Mouse (Mus musculus) thymus, postnatal 4 days (tissue): ENCODE results near the gene P3h2.

Experiments
- DNase-seq: peaks from one replicate; pipeline ENCODE4 v3.0.0; 2021

P3h2 gene

DNA sequence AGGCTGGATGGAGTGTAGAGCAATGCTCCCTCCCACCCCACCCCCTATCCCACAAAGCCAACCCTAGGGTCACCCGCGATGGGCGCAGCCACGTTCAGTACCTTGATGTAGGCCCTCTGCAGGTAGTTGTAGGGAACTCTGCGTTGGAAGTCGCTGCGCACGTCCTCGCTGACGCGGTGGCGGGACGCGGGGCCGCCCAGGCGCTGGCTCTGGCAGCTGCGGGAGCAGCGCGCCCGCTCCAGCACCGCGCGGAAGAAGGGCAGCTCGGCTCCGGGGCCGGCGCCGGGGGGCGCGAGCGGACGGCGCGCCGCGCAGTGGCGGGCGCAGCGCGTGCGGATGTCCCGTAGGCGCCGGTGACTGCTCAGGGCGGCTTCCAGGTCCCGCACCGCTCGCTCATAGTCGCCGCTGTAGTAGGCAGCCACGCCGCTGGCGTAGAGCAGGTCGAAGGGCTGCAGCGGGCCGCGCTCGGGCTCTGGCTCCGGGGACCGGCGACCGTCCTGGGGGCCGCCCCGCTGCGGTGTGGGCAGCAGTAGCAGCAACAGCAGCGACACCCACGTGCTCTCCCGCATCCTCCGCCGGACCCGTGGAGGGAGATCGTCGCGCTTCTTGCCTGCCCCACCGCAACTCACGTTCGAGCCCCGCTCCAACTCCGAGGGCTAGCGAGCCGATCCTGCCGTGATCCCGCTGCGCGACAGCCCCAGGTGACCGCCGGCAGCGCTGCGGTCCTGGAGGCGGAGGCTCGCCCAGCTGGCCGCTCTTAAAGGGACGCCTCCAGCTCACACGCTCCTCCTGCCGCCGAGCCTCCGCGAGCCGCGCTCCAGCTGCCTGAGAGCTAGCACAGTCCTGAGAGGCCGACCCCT, at the start of gene P3h2:
P3h2 (minus strand) TSS at position 670 of the 860 bp plus-strand sequence.
- peak; percentile 21 for DNase-seq

DNA sequence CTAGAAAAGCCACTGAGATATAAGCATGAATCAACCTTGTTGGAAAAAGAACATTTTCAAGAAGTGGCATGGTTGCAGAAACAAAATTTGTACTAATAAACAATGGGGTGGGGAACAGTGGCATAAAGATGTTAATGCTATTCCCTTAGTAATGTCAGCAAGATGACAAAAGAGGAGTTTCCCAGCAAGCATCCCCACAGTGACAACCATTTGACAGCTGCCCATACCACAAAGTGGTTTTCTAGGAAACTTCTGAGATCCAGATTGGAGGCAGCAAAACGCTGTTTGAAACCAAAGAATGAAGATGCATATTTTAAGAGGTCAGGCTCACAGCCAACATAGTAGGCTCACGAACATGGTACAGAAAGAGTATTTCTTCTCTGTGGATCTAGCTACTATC, 46.7 kb upstream of the P3h2 start:
- no peak for DNase-seq

DNA sequence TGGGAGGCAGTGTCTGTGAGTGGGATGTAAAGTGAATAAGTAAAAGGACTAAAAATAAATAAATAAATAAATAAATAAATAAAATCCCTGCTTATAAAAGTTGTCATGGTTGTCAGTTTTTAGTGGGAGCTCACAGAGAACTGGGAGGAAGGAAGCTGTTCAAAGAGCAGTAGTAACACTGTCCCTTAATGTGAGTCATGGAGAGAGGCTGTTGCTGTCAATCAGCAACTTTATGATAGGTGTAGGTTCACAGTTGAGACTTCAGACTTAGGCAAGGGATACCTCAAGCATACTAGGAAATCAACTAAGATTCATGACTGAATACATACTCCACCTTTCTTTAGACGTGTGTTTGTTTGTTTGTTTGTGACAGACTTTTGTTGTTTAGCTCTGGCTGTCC, 45.4 kb upstream of the P3h2 start:
- DNase-seq: no peak

DNA sequence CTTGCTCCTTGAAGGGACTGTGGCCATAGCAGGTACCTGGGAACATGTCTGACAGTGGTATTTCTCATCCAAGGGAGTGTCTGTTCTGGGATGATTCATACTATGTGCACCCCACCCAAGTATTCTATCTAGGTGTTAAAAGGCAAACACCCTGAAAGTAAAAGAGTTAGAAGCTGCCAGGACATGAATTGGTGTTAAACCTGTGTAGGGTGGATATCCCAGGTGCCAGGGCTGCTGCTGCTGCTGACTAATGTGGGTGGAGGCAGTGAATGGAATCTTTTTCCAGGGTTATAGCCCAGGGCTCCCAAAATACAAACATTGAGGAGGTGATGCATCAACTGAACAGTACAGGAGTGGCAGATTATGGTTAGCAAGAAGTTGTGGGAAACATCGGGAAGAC, 41.3 kb upstream of the P3h2 start:
- DNase-seq: no peak

- no peak for DNase-seq
Measured at GRCm38 (mm10) chr16:26131126-26131525, 25.5 kb upstream of the P3h2 start.

GRCm38 (mm10) chr16:26106618-26107017, 1.0 kb upstream of the P3h2 start:
- DNase-seq: no peak

DNA sequence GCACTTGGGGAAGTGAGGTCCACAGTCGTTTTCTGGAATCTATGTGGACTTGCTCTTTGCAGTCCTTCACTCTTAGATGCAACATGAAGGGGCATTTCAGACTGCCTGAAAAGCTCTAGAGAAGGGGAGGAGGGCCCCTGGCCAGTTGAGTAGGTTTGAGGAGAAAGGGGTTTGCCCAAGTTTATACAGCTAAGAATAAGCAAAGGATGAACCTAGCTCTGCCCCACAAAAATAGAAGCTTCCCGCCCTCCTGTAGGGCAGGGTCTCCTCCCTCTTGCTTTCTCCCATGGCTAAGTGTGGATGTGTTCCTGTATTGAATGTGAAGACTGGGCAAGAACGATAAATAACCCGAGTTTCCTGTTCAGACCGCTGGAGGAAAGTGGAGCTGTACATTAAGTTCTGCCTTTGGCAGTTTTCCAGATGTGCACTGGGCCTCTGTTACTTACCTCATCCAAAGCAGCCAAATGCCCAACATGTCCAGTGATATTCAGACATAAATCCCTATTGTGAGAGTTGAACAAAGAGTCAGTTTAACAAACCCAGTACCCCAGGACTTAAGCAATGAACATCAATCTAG, 545 bp upstream of the P3h2 start:
- DNase-seq: no peak

DNA sequence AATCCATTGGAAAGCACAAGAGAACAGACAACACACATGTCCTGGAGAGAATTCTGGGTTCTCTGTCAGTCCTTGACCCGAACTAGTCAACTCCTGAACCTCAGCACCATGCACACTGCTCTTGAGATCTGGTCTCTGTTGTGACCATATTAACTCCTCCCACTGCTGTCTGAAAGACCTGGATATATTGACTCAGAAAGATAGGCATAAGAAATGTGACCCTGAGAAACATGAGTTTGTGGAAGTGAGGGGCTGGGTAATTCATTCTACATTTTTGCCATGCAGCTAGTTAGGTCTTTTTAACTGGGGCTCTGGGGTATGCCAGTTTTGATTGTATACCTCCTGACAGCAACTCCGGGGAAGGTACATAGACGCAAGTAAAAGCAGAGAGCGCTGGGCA, 1.3 kb downstream of the P3h2 start:
- DNase-seq: no peak

DNA sequence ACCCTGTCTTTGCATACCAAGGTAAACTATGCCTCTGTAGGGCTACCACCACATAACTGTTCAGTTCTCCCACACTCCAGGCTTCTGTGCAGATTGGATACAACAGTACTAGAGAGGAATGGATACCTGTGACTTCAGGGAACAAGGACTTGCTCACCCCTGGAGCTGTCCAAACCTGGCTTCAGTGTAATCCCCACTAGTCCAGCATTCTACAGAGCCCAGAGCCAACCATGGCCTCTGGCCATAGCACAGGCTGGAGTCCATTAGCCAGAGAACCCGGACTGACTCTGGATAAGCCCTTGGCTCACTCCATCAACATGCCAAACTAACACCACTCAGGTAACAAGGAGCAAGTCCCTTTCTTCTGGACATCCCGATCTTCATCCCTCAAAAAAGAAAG, 2.7 kb downstream of the P3h2 start:
- no peak for DNase-seq

GRCm38 (mm10) chr16:26100167-26100566, 5.4 kb downstream of the P3h2 start:
- DNase-seq: no peak

- DNase-seq: no peak
Measured at GRCm38 (mm10) chr16:26095696-26096284, 9.8 kb downstream of the P3h2 start.

- no peak for DNase-seq
Measured at GRCm38 (mm10) chr16:26093888-26094287, 11.7 kb downstream of the P3h2 start.

- no peak for DNase-seq
Measured at GRCm38 (mm10) chr16:26088976-26089375, 16.6 kb downstream of the P3h2 start.

DNA sequence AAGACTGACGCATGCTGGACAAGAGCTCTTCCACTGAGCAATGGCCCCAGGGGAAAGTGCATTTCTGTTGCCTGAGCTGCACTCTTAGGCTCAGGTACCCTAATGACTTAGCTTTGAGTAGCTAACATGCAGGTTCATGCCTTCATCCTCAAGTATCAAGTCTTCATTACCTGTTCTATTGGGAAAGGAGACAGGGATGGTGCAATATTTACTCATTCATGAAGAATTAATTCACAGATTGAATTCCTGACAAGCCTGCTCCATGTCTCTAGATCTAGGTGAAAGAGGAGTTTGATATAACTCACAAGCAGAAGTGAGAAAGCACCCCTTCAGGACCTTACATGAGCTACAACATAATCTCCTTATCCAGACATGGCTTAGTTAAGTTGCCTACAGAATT, 17.3 kb downstream of the P3h2 start:
- DNase-seq: no peak

- DNase-seq: no peak
Measured at GRCm38 (mm10) chr16:26086955-26087354, 18.6 kb downstream of the P3h2 start.

DNA sequence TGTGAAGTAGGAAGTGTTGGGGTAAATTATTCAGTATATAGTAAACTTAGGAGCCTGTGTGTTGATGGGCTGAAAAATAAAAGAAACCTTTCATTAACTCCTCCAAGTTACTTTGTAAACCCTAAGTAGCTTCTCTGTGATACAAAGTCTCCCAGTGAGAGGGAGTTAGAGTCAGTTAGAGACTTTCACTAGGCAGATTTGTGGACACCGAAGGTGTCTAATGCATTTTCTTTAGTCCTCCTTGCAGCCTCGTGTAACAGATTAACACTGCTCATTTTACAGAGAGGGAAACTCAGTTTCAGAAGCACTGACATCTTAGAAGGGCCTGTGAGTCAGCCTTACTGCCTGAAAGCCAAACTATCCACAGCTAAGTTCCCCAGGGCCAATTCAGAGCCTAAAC, 20.4 kb downstream of the P3h2 start:
- DNase-seq: no peak

DNA sequence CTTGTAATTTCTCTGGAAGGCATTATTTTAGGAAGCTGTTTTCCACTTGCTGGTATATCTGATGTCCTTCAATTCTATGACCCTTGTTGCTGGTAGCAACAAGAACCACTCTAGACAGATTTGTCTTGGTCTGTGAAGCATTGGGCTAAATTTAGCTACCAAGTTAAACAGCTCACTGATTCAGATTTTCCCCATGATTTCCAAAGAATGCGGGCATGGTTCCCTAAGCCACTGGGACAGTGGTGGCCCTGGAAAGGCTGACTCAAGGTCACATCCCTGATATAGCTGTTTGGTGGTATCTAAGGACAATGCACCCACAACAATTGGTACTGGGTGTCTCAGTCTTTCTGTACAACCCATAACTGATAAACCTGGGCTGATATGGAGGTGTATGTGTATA, 22.8 kb downstream of the P3h2 start:
- no peak for DNase-seq

DNA sequence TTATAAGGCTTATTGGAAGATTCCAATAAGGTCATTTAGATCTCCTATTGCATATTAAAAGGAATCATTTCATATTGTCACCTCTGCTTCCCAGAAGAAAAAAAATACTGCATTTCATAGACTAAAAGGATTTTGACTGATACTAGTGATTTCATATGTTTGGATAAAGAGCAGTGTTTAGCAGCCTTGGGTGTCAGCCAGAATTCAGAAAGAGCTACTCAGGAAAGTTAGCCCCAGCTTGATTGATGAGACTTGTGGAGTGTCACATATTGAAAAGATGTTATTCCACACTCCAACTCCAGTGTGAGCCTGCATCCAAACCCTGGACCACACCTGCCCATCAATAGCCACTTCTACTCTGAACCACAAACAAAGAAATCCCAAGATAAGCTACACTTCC, 23.2 kb downstream of the P3h2 start:
- no peak for DNase-seq

GRCm38 (mm10) chr16:26078923-26079351, 26.6 kb downstream of the P3h2 start:
- DNase-seq: no peak

GRCm38 (mm10) chr16:26078100-26078422, 27.5 kb downstream of the P3h2 start:
- DNase-seq: no peak

DNA sequence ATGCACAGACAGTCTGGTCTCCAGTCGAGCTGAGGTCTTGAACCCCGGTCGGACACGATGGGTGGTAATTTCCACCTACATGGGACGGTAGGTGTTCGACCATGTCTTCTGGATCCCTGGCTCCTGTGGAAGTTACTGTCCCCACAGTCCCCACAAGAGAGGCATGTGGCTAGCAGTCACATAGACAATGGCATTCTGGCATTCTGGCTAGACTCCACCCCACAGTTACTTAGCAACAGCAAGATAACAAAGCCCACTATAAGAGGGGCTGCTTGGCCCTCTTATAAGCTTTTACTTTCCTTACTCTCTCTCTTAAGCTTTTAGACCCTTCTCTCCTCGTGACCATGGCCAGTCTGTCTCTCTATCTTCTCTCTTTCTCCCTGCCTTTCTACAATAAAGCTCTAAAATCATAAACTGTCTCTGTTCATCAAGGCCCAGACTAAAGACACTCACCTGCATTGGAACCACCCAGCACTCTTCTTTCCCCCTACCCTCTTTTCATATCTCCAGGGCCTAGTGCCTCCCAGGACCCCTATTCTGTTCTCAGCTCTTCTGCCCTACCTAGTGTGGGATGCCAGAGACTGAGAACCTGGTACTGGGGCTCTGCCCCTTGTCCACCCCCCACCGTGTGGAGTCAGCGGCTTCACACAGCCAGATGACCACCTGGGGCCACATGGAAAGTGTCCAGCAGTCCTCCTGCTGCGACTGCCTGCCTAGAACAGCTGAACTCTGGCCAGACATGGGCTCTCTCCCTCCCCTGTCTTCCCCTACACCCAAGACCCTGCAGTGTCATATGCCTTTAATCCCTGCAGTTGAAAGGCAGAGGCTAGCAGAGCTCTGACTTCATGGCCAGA, 28.1 kb downstream of the P3h2 start:
- no peak for DNase-seq

GRCm38 (mm10) chr16:26075063-26075462, 30.5 kb downstream of the P3h2 start:
- DNase-seq: no peak

DNA sequence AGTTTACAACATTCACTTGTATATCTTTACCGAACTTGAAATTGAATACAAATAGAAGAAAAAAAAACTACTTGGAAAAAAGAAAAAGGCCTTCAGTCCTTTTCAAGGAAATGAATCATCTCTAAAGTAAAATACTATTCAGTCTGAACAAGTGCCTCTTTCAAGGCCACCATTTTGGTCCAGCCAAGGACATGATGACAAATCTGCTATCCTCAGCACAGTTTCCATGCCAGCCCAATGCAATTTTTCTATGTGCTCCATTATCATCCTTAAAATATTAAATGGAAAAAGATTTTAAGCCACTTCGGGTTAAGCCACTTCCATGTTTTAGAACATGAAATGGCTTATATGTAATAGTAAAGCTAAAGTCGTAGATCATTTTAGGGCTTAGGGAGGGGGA, 35.2 kb downstream of the P3h2 start:
- no peak for DNase-seq
